Mouse (Mus musculus) heart, adult 18-20 months (tissue): ENCODE measurements at regions not wholly inside any gene's neighbourhood (a gene's known extent, or its start where the extent isn't known, plus 50 kb on each side); places are given as distances from the start of the nearest gene placed in this dataset.

Source experiments
- DNase-seq, 2 experiments: peaks; one replicate each; pipeline ENCODE4 v3.0.0; 2021 to 2022; ENCODE audit warnings: mixed read lengths in 1 of 2

GRCm38 (mm10) chr15:45266620-45267263 lies 5132.6 kb downstream of the 9330182O14Rik start:
- DNase-seq: peak in 1 of 2 experiments; percentile 5

- DNase-seq: no peak
Observed at GRCm38 (mm10) chr15:45273677-45274076, 5139.5 kb downstream of the 9330182O14Rik start.

GRCm38 (mm10) chr15:45321628-45322027 lies 5187.5 kb downstream of the 9330182O14Rik start:
- DNase-seq: no peak

- no peak for DNase-seq
Observed at GRCm38 (mm10) chr15:45350496-45350895, 5216.3 kb downstream of the 9330182O14Rik start.
